Mouse (Mus musculus) kidney, adult 11 months (tissue): ENCODE measurements around the gene Tacr2.

Experiments
- DNase-seq: peaks from one replicate; pipeline ENCODE4 v3.0.0; 2022

Tacr2 gene

DNA sequence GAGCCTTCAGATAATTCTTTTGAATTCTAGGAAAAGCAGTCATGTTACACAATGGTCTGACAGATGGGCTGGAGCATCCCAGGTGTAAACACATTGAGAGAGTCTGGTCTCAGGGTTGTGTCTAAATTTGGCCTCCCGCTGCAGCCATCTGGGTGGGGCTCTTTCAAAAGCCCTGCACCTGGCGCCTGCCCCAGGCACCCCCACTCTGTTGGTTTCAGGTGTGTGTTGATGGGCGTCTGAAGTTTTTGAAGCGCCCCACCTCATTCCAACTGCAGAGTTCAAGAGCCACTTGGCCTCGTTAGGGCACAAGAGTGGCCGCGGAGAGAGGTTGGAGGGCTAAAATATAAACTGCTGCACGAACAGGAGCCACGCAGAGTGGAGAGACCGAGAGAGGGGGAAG is 9.9 kb upstream of the Tacr2 start:
- DNase-seq = no peak

DNA sequence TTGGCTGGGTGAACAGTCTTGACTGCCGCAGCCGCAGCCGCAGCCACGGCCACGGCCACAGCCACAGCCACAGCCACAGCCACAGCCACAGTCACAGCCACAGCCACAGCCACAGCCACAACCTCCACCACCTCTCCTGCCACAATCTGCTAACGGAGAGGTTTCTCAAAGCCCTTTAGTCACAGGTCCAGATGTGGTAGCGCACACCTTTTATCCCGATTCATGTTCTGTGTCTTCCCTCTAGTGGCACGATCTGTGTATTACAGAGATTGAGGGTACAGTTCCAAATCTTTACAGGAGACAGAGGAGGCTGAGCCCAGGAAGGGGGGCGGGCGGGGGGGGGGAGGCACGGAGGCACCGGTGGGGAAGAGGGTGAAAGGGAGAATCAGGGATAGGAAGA is 9.3 kb upstream of the Tacr2 start:
- DNase-seq = peak; percentile 38

DNA sequence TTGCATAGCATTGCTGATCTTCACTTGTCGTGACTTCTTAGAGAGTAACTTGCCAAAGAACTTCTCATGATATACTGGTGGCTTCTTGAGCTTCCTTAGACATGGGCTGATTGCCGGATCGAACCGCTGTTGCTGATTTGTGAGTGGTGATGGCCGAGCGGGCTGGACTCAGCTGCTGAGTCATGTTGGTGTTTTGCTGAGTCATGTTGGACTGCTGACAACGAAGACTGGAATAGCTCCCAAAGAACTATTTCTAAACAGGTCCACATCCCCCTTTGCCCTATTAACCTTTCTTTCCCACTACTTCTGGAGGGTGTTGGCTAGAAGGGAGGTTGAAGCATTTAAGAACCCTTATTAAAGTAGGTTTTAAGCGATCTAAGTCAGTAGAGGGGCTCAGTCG is 8.2 kb upstream of the Tacr2 start:
- DNase-seq = no peak

DNA sequence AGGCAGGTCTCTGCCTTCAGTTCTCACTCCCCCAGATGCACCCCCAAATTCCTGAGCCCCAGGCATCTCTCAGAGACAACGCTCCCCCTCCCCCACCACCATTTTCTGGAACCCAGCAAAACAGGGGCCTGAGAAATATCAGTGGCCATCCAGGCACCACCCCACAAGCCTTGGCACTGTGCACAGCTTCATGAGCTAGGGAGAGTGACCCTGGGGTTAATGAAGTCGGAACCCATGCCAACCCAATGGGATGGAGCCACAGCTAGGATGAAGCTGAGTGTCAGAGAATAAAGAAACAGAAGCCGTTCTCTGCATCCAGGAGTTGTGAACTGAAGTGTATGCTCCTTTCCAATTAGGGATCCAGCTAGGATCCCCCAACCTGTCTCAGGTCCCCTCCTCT is 5.1 kb upstream of the Tacr2 start:
- peak; percentile 34 for DNase-seq

DNA sequence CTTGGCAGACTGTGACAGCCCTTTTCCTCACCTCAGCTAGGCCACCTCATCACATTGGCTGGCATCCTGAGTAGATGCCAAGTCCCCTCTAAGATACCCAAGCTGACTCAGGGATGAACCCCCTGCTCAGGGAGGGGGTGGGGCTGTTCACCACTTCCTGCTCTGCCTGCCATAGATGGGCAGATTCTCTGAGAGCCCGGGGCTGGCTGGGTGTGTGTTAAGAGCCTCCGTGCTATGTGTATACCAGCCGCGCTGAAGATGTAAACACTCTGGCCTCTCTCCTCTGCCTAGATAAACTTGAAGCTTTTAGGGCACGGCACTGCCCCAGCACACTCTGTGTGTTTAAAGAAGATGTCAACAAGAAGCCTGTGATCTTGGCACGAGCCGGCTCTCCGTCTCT is 4.4 kb upstream of the Tacr2 start:
- DNase-seq = no peak

DNA sequence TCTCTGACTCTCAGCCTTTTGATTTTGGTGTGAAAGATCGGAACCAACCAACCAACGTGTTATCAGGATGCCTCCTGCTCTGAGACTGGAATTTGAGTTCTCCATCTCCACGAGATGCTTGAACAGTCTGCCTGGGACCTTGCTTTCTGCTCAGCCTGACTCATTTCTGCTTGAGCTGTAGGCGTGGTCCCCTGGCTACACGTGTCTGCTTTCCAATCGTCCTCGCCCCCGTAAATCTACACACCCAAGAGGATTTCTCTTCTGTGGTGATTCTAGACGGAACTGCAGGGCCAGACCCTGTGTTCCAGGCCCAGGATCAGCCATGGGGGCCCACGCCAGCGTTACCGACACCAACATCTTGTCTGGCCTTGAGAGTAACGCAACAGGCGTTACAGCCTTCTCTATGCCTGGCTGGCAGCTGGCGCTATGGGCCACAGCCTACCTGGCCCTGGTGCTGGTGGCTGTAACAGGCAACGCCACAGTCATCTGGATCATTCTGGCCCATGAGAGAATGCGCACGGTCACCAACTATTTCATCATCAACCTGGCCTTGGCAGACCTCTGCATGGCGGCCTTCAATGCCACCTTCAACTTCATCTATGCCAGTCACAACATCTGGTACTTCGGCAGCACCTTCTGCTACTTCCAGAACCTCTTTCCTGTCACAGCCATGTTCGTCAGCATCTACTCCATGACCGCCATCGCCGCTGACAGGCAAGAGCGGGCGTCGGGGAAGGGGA is 428 bp downstream of the Tacr2 start:
- no peak for DNase-seq

DNA sequence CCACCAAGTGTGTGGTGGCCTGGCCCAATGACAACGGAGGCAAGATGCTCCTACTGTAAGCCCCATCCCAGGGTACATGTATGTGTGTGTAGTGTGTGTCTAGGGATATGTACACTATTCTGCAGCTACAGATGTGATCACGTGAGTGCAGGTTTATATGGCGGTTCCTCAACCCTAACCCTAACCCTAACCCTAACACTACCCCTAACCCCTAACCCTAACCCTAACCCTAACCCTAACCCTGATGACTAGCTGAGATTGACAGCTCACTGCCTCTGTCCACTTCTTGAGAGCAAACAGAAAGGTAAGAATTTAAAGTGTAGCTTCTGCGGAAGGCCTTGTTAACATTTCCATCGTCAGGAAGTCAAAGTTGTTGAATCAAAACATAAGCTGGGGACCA is 6.1 kb downstream of the Tacr2 start:
- DNase-seq = no peak

DNA sequence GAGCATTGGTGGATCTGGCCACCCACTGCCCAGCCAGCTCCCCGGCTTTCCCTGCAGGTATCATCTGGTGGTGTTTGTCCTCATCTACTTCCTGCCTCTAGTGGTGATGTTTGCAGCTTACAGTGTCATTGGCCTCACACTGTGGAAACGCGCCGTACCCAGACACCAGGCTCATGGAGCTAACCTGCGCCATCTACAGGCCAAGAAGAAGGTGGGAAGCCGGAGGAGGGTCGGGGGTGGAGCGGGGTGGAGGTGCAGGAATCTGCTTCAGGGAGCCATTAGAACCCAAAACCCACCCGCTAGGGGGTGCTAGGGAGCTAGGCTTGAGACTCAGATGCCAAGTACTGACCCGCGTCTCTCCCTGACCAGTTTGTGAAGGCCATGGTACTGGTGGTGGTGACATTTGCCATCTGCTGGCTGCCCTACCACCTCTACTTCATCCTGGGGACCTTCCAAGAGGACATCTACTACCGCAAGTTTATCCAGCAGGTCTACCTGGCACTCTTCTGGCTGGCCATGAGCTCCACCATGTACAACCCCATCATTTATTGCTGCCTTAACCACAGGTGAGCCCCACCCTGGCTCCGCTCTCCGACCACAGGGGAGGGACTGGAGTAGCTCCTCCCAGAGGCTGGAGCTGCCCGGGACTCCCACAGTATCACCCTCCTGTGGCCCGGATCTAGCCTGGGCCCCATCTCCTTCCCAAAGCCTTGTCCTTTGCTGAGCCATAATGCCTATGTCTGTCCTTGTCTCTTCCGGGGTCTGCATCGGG is 9.1 kb downstream of the Tacr2 start:
- DNase-seq = peak; percentile 66

DNA sequence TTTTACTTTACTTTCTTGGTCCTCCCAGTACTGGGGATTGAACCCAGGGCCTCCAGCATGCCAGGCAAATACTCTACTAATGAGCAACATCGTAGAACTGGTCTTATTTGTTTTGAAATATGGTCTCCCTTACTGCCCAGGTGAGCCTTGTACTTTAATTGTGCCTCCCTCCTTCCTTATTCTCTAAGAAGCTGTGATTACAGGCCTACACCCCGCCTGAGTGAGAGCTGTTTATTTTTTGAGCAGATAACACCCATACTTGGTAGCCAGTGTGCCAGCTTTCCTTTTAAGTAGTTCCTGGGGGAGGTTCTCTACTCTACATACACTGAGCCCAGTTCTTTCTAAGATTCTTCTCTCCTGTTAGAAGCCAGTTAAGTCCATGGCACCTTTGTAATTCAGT is 12.1 kb downstream of the Tacr2 start:
- no peak for DNase-seq

DNA sequence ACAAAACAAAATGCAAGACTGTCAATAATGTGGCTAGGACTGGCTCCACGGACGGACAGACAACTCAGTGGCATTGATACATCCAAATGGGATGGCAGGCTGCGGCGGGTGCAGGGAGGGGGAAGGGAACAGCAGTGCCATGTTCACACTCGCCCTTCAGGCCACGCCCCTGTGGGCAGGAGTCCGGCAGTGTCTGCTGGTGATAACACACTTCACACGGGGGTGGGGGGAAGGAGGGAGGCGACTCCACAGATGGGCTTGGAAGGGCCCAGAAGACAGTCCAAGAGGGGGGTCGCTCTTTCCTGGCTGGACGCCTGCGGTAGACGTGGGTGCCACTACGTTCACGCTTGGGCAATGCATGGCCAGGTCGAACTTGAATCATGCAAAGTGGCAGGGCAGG is 17.0 kb downstream of the Tacr2 start:
- no peak for DNase-seq

DNA sequence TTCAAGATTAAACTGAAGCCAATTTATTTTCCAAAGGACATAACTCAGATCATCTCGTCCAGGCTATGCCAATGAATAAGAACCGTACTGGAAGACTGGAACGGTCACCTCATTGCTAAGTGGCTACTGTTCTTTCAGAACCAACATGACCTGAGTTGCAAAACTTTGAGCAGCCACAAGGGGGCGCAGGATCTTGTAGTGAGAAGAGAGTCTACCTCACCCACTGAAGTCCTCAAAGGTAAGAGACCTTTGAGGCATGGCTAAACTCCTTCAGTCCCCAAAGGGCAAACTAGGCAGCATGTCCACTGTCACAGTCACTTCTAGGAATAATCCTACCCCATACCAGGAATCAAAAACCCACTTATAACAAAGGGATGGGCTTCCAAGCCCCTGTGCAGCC is 23.0 kb downstream of the Tacr2 start:
- DNase-seq = peak; percentile 74

DNA sequence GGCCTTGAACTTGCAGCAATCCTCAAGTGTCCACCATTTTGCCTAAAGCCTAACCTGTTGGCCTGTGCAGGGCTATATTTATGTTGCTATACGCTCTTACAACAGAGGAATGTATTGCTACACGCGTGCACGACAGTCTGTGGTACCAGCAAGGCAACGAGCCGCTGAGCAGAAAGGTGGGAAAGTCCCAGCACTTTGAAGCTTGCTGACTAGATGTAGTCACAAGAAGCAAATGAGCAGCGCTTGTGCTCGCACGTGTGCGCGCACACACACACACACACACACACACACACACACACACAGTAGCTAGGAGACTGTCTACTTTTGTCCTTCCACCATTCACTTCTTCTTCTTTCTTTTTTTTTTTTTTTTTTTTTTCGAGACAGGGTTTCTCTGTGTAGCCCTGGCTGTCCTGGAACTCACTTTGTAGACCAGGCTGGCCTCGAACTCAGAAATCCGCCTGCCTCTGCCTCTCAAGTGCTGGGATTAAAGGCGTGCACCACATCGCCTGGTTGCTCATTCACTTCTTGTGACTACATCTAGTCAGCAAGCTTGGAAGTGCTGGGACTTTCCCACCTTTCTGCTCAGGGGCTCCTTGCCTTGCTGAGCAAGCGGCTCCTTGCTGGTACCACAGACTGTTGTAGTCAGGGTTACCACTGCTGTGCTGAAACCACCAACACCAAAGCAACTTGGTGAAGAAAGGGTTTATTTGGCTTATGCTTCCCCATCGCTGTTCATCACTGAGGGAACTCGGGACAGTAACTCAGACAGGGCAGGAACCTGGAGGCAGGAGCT is 25.5 kb downstream of the Tacr2 start:
- no peak for DNase-seq

DNA sequence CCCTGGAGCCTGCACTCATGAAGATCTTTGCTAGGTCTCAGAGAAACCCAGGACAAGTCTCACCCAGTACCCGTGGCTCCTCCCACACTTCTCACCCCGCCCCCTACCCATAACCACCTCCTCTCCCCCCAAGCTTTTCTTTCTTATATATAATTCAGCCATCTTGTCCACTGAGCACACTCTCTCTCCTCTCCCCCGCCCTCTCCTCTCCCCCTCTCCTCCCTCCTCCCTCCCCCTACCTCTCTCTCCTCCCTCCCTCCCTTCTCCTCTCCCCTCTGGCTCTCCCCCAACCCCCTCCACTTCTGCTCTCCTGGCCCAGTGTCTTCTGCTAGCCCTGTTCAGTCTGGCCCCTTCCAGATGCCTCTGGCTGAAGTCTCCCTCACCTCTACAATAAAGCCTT is 26.8 kb downstream of the Tacr2 start:
- peak; percentile 22 for DNase-seq

DNA sequence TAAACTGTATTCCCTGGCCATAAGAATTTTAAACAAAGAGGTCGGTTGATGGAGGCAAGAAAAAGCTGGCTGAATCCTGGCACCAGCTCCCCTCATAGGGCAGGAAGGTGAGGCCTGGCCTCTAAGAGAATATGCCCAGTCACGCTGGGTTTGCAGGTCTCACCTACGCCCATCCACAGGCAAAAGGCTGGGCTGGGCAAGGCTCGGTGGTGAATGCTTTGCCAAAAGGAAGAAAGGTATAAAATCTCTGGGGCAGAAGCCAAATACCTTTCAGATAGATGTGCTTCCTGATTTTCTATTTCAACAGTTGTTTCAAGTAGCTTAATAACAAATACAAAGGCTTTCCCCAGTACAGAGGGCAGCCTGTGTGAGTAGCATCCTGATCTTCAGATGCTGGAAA is 27.4 kb downstream of the Tacr2 start:
- no peak for DNase-seq

DNA sequence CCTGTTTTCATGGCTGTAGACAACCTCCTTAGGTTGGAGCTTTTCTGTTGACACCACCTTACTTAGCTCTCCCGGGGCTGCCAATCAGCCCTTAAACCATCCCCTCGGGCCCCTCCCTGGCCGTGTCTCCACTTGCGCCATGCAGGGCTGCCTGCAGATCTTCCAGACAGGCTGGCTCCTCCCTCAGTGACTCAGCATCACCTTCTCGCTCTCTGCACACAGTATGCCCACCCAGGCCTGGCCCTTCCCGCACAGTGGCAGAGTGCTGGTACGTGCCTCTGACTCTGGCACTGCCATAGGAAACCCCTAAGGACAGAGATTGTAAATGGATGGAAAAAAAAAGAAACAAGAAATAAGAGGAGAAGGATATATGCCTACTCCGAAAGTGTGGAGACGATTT is 30.5 kb downstream of the Tacr2 start:
- DNase-seq = no peak

DNA sequence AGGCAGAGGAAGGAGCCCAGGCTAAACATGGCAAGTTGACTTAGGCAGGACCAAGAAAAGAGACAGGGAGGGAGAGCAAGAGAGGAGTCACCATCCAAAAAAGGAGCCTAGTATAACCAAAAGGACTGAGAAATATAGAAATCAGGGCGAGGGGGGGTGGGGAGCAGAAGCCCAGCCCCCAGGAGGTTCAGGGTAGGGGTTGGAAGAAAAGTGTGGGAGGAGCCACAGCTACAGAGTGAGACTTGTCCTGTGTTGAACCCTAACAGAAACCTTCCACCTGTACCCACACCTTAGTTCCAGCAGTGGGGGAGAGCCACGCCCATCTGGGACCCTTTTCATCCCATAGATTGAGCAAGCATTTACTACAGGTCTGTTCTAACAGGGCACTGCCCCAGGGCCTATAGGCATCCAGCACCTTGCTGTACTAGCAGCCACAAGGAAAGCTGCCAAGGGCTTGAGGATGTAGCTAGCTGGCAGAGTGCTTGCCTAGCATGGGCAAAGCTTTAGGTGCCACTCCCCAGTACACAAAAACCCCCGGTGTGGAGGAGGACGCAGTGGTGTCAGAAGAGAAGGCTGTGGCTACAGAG is 31.1 kb downstream of the Tacr2 start:
- DNase-seq = no peak

DNA sequence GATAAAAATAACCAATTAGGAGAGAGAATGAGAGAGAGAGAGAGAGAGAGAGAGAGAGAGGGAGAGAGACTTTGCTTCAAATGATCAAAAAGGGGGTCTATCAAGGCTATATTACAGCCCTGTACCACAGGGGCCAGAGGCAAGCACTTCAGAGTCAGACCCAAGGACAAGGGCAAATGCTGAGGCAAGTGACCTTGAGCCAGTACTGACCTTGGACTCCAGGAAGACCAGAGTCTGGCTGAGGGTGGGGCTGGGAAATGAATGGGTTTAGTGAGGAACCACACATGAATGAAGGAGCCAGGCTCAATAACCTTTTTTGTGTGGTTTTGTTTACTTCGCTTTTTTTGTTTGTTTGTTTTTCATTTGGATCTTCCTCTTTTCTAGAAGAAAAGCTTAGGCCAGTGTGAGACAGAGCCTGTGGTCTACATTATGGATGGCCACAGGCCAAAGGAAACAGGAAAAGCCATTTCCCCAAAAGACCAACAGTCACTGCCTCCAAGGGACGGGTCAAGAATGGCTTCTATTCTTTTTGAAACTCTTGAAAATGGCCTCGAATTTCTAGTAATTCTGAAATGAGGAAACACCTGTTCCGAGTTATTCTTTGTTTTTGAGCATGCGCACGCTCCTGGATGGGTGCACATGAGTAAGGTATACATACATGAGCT is 35.4 kb downstream of the Tacr2 start:
- peak; percentile 37 for DNase-seq

DNA sequence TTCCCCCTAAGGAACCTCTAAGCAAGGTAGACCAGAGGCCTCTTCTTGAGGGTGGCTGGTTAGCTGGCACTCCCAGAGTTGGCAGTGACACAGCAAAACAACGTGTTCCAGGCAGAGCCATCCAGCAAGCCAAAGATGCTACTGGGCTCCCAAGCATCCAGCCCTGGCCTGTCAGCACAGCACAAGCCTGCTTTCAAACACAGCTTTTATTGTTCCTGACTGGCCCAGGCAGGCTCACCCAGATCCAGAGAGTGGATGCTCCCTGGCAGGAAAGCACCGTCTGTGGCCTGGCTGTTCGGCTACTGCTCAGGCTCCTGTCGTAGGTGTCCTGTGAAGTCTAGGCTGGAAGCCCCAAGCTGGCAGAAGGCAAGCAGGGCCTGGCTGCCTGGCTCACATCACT is 41.9 kb downstream of the Tacr2 start:
- DNase-seq = no peak

DNA sequence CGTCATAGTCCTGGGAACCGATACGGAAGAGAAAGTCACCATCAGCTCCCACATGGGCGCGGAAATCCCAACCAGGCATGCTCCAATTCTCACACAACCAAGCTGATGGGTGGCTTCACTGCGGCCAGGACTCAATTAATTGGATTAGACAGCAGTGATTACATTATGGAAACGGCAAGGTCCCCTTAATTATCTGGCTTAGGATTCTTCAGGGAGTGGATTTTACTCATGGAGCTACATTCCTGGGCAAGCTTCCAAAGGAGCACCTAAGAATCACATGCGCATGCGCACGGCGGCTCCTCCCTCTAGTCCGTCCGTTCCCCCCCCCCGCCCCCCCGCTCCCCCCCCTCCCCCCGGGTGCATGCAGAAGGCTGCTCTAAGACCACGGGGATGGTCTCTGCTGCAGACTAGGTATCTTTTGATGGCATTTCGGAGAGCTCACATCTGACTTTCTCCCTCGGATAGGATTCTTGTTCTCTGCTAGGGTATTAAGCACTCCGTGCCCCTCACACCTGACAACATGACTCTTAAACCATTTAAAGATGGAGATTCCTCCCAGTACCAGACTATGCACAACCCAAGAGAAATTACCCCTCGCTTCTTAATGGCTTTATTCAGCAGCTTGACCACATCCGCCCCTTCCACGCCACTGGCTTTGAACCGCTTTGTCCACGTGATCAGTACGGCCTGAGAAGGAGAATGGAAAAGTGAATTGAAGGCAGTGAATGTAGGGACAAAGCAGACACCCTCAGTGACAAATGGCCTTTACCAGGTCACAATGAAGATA is 44.0 kb downstream of the Tacr2 start:
- no peak for DNase-seq

DNA sequence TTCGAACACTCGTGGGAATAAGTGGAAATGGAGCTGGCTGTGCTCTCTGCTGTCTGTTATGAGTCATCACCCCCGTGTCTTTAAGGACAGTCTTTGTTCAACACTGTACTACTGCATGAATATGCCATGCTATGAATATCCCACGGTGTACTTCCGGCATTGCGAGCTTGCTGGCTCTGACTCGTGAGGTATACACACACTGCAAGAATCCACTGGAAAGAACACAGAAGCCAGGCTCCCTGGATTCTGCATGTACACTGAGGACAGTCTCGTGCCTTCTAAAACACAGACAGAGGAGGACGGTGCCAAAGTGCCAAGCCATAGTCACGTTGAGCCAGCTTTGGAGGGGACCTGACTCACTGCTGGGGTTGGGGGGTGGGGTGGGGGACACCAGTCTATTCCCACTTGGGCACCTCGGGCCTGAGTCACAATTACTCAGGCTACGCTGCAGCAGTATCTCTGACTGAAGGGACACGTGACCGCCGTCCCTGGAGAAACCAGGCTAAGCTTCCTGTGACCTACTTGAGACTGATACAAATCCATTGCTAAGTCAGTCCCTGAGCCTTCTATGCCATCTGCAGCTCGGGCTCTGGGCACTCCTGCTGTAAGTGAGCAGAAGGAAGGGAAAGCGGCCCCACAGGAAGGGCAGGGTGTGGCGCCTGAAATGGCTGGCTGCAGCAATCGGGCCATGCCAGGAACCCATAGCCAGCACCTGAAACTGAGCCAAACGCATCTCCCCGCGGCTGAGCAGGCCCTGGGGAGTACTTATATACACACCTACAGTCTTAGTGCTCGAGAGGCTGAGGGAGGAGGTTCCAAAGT is 48.0 kb downstream of the Tacr2 start:
- no peak for DNase-seq

DNA sequence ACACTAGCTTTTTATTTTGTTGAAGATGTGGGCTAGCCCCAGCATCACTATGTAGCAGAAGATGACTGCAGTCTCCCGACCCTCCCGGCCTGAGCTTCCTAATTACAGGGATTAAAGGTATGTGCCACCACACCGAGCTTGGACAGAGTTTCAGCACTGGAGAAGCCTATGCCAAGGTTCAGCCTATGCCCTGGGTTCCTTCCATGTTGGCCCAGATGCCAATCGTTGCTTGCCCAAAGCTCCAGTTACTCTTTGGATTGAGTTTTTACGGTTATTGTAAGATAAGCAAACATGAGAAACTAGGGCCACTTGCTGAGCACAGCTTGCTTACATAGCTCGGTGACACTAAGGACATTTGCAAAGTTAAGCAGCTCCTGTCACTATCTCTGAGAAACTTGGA is 52.9 kb downstream of the Tacr2 start:
- DNase-seq = no peak
